Mouse (Mus musculus) brain, adult 2 months (tissue): ENCODE data around the gene Plb1.

Source experiments
- DNase-seq: peaks from one replicate; pipeline ENCODE4 v3.0.0; 2011; ENCODE audit warnings: low read depth, low spot score

Plb1 gene

DNA sequence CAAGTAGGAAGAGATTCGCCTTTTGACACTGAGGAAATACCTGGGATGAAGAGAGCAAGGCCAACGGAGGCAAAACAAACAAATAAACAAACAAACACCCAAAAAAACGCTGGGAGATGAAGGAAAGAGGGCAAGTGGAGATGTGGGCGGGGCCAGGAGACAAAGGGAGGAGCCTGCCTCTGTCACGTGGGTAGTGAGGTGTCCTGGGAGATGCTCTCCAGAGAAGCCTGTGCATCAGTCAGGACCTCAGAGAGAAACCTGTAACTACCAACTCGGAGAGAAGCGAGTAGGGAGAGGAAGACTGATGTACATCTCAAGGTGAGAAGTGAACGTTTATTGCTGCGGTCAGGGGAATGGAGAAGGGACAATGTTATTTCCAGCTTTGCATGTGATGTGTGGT is at the start of gene Plb1:
Gene Plb1, plus strand, starts transcription at position 235 of the 400 bp plus-strand sequence.
- DNase-seq = no peak

- peak; percentile 19 for DNase-seq
These were observed 49.5 kb upstream of the Plb1 start for GRCm38 (mm10) chr5:32182885-32183629.

GRCm38 (mm10) chr5:32187717-32188116 is 44.8 kb upstream of the Plb1 start:
- no peak for DNase-seq

DNA sequence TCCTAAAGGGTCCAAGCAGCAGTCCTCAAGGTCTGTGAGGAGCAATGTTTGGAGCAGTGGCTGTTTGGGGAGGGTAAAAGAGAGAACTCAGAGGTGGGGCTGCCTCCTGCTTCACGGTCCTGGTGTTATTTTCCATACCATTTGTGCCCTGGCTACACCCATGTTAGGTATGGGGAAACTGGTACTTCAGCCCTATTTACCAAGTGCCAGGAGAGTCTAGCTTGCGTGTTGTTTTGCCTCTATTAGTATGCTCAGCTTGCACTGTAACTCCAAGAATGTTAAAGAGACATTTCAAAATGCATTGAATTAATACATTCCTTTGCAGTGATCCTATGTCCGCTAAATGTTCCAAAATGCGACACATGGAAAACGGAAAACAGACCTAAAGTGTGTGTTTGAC is 41.2 kb upstream of the Plb1 start:
- DNase-seq = no peak

DNA sequence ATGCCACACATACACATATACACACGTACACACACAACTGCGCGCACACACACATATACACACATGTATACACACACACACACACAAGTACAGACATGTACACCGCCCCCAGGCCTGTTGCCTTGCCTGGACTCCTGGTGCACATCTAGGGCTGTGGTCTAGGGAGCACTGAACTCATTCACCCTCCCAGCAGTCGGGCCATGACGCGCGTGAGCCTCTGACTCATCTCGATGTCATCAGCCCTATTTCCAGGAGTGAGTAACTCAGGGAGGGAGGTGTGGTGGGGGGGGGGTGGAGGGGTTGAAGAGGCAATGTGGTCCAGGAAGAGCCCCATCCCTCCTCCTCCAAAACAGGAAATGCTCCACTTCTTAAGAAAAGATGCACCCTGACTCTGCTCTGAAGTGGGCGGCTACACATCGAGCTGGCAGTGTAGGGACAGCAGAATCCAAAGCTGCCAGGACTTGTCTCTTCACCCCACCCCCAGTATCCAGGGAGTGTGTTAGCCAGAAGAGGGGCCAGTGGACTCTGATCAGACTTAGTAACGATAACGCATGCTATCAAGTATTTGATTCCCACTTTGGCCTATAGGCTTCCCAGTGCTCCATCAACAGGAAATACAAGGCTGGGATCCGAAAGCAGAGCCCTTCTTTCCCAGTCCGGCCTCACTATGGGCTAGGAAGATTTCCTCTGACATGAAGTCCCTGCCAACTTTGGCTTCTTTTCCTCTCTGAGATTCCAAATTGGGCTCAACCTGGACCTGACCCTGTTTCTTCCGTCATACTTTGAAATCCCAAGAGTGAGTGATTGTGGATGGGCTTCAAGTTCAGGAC is 40.3 kb upstream of the Plb1 start:
- DNase-seq = peak; percentile 78

DNA sequence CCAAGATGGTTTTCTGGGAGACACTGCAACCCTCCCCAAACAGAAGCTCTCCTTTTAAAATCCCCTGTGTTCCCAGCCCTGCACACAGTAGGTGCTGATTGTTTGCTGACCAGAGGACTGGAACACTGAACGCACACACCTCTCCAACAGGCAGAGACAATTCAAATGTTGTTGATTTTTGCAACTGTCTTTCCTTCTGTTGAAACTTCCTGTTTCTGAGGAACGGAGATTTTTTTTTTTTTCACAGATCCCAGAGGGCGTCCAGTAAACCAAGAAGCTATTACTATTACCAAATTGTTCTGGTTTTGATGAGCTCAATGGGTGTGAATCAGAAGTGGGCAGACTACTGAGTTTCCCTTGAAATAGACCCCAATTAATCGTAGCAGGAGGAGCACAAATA is 38.3 kb upstream of the Plb1 start:
- no peak for DNase-seq

- no peak for DNase-seq
These were observed 36.5 kb upstream of the Plb1 start for GRCm38 (mm10) chr5:32195857-32196609.

- peak; percentile 92 for DNase-seq
These were observed 34.8 kb upstream of the Plb1 start for GRCm38 (mm10) chr5:32197698-32198097.

- DNase-seq = no peak
These were observed 33.4 kb upstream of the Plb1 start for GRCm38 (mm10) chr5:32199136-32199535.

- peak; percentile 60 for DNase-seq
These were observed 32.9 kb upstream of the Plb1 start for GRCm38 (mm10) chr5:32199594-32199993.

DNA sequence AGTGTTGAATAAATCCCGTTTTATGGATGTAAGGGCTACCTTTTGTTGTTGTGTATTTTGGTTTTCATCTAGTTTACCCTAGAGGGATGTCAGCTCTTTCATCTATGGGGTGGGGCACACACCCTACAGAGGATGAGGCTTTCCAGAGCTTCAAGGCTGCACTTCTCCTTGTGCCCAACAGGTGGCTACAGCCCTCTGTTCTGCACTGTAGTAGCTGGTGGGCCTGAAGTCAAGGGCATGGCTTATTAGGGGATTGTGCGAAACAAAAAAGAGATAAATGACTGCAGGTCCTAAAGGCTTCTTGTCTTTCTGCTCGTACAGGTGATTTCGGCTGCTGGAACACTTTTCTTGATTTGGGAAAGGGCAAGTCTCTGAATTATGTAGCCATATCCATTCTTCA is 27.9 kb upstream of the Plb1 start:
- no peak for DNase-seq

GRCm38 (mm10) chr5:32206726-32207125 is 25.8 kb upstream of the Plb1 start:
- peak; percentile 18 for DNase-seq

DNA sequence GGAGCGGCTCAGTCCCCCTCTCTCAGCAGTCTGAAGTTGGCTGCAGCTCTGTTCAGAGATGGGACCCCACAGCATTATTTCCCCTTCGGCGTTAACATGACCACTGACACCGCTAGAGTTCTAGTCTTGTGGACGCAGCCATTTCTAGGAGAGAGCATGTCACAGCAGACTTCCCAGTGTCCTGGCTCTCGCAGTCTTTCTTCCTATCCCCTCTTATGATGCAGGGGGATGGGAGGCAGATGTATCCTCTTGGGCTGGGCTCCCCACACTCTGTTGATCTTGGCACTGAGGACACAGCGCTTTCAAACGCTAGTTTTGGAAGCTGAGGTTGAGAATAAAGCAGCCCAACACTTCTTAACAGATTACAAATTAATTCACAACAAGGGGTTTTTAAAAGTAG is 24.0 kb upstream of the Plb1 start:
- no peak for DNase-seq

DNA sequence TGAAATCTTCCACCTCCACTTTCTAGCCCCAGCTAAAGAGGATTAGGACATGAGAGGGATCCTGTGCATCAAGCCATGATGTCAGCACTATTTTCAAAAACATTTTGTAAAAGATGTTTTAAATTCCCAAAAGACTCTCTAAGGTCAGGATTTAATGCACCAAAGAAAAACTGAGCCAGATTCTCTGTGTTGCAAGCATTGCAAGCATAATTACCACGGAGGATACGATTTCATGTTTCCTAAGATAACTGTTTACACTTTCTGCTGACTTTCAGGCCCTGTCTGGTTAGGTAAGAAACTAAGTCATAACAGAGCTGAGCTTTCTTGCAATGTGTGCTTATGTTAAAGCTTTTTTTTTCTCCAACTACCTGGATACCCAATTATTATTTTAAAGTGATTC is 21.5 kb upstream of the Plb1 start:
- no peak for DNase-seq

DNA sequence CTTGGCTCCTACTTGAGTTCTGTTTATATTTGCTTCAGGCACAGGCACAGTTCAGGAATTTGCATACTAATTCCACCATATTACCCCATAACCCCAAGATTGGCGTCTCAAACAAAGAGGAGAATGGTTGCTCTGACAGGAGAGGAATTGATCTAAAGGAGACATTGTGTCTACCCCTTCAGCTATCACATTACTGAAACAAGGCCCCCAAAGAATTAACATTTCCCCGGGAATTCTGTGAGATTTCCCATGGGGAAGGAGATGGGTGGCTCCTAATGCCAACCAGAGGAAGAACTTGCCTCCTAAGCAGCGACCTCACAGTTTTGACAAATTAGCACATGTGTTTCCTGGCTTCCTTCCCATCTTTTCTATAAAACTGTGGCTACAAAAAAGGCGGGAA is 18.8 kb upstream of the Plb1 start:
- DNase-seq = no peak

DNA sequence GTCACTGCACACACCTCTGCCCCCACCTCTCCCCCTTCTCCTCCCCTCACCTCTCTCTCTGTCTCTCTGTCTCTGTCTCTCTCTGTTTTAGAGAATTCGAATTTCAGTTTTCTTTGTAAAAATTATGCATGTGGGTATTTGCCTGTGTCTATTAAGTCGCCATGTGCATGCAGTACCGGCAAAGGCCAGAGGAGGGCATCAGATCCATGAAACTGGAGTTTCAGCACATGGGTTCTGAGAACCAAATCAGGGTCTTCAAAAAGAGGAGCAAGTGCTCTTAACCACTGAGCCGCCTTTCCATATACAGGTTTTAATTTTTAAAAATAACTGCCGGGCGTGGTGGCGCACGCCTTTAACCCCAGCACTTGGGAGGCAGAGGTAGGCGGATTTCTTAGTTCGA is 17.0 kb upstream of the Plb1 start:
- peak; percentile 35 for DNase-seq

- DNase-seq = no peak
These were observed 16.0 kb upstream of the Plb1 start for GRCm38 (mm10) chr5:32216465-32216864.

DNA sequence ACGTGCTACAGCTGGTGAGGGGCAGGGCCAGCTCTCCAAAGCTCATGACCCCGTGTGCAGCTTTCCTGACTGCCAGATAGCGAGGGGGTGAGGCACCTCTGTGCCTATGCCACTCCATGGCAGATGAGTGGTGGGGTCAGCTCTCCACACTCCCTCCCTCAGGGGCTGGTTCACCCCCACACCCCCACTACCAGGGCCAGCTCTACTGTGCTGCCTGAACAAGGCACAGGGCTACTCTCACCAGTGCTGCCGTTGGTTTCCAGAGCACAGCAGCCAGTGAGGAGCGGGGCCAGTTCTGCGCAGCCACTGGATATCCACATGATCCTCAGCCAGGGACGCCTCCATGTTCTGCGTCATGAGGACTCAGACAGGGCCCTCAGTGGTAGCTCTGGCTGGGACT is 15.0 kb upstream of the Plb1 start:
- DNase-seq = no peak

GRCm38 (mm10) chr5:32230372-32230771 is 2.1 kb upstream of the Plb1 start:
- DNase-seq = no peak

DNA sequence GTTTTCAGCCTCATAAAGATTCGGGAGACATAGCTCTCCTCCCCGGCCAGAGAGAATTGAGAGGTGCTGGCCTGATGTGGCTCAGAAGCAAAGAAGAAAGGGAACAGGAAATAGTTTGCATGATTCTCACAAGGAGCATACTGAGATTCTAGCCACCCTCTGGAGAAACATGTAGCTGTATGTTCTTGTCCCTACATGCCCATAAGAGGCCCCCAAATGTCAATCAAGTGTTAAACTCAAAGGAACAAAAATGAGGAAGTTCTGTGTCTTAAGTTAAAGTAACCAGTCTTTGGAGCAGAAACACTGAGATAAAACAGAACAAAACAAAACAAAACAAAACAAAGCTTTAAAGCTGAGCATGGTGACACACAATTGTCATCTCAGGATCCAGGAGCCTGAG is 6.8 kb downstream of the Plb1 start:
- no peak for DNase-seq

DNA sequence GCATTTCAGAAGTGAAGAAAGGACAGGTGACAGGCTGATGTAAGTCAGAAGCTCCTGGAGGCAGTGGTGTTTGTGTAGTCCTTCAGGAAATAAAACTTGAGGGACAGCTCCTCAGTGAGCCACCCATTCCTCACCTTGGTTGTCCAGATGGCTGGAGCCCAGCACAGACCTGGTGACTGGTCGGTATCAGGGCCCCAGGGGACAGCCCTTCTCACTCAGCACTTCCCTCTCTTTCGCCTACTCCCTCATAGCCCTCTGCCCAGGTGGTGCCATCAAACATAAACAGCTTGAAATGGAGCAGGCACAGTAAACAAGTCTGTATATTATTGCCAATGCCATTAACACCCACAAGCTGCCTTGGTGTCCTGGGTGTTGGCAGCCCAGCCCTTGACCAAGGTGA is 8.2 kb downstream of the Plb1 start:
- DNase-seq = no peak

- DNase-seq = peak; percentile 16
These were observed 10.9 kb downstream of the Plb1 start for GRCm38 (mm10) chr5:32243286-32243885.
